ENCODE assay signal across 9 mouse cellular contexts in the genomic region with DNA sequence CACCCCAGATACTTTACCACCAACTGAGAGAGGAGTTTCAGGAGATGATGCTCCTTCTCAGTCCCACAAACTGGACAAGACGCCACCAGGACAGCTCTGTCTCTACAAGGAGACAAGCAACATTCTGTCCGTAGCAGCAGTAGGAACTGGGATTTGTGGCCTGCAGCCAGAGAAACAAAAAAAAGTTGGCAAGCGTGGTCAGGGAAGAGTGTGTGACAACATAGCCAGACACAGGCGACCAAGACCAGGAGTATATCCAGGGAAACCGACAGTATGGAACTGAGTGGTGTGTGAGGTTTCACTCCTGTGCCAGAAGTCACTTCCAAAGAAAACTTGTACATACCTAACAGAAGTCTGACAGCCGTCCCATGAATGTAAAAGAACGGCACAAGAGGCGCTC. TPM values are rescaled to one million over a fixed set of nuclear protein-coding genes. Genes with fewer than 3 reads are reported as not detected.
DNase-seq lines count a peak whose midpoint lies in the region; ATAC-seq and TF ChIP-seq lines count a peak whose summit lies in the region.
"Had no signal": no experiment of that assay in that cellular context is flagged by ENCODE, and none has a peak within 500 bp of the region (broad histone marks: within the 10 kb centered on the region; RNA-seq: fewer than 3 reads in every experiment).

No protein-coding gene starts in this region.

- H3K9me3 ChIP-seq in heart, embryonic 11.5 days (replicated peaks; ENCODE audit: control insufficient read depth, low read length), result 0 out of 2 replicates have a peak, but pooled peaks cover 3% of the 10 kb centered on the region
- H3K9me3 ChIP-seq: G1E had no signal

- DNase-seq in heart, adult 2 months, result peak; percentile 73 to 77
- DNase-seq in Muller cell, postnatal 12 days (ENCODE audit: inconsistent ontology term), result peak; percentile 26
- peak; percentile 78 for DNase-seq in gastrocnemius, adult 2 months
- DNase-seq in kidney, postnatal 4 days, result peak; percentile 74
- no peak for DNase-seq in spleen, adult 18-20 months
- no peak for DNase-seq in layer of hippocampus, adult 2 months (ENCODE audit: low spot score in 2 of 2)
- DNase-seq in thymus, adult 18-20 months, result no peak

- 38% methylated on average over 8 of the region's 8 CpGs for whole genome bisulfite sequencing in heart, adult 2 months
- whole genome bisulfite sequencing in heart, embryonic 11.5 days (ENCODE audit: insufficient replicate concordance), result 68% methylated on average over 8 of the region's 8 CpGs

- H3K9ac ChIP-seq in heart, adult 2 months (ENCODE audit: low read depth, low read length), result no peak overlapping the region
- H3K9ac ChIP-seq in heart, embryonic 11.5 days (ENCODE audit: low read depth, low read length), result no peak overlapping the region

- no peaks in the 10 kb centered on the region for H3K79me2 ChIP-seq in heart, adult 2 months (replicated peaks; ENCODE audit: control insufficient read depth, insufficient read depth, low read length)

- TF ChIP-seq CTCF in heart, adult 2 months (IDR thresholded peaks at IDR 0.05), result no peak
- TF ChIP-seq CTCF in gastrocnemius, adult 2 months (IDR thresholded peaks at IDR 0.05), result no peak
- no peak for TF ChIP-seq CTCF in layer of hippocampus, adult 2 months (conservative IDR thresholded peaks at IDR 0.05)

- intact Hi-C loops in heart, adult 2 months (cut with DNase I), result loop anchor here (5.0 kb wide), 2 partner anchors 82 to 142 kb away; a partner anchor contains a TSS
- intact Hi-C loops in gastrocnemius, adult 2 months (cut with DNase I), result no loop called here

- ATAC-seq in heart, embryonic 11.5 days (replicated peaks; ENCODE audit: insufficient number of reproducible peaks, low FRiP score, low TSS enrichment), result no peak

- H3K36me3 ChIP-seq in heart, adult 2 months (ENCODE audit: control insufficient read depth, insufficient read depth, low read length), result no peaks in the 10 kb centered on the region
- no peaks in the 10 kb centered on the region for H3K36me3 ChIP-seq in heart, embryonic 11.5 days (ENCODE audit: control insufficient read depth, insufficient read depth, low read length)
- H3K36me3 ChIP-seq: G1E had no signal

- H3K4me3 ChIP-seq in heart, adult 2 months, result no peak overlapping the region
- H3K4me3 ChIP-seq in heart, embryonic 11.5 days (ENCODE audit: low read depth, low read length), result no peak overlapping the region
- no peak overlapping the region for H3K4me3 ChIP-seq in gastrocnemius, adult 2 months
- no peak overlapping the region for H3K4me3 ChIP-seq in layer of hippocampus, adult 2 months

- no peak overlapping the region for H3K27ac ChIP-seq in heart, adult 2 months
- no peak overlapping the region for H3K27ac ChIP-seq in heart, embryonic 11.5 days (ENCODE audit: low read depth, low read length)
- H3K27ac ChIP-seq in gastrocnemius, adult 2 months, result no peak overlapping the region
- H3K27ac ChIP-seq in layer of hippocampus, adult 2 months, result no peak overlapping the region

- no peaks in the 10 kb centered on the region for H3K27me3 ChIP-seq in heart, adult 2 months (ENCODE audit: control insufficient read depth, insufficient read depth, low read length)
- no peaks in the 10 kb centered on the region for H3K27me3 ChIP-seq in heart, embryonic 11.5 days (ENCODE audit: control insufficient read depth, insufficient read depth, low read length)

- H3K4me1 ChIP-seq in heart, adult 2 months (ENCODE audit: control insufficient read depth, insufficient read depth, low read length), result peaks cover 2% of the 10 kb centered on the region; the same call in 1 of the 2 replicates
- H3K4me1 ChIP-seq in heart, embryonic 11.5 days (ENCODE audit: control insufficient read depth, insufficient read depth, low read length), result no peaks in the 10 kb centered on the region; the same call in 1 of the 2 replicates

- no peak overlapping the region for H3K4me2 ChIP-seq in heart, embryonic 11.5 days

- TF ChIP-seq POLR2A in heart, adult 2 months (IDR thresholded peaks at IDR 0.05; ENCODE audit: insufficient read depth, low read depth, low read length), result no peak

- TF ChIP-seq EP300 in heart, adult 2 months (IDR thresholded peaks at IDR 0.05; ENCODE audit: insufficient read depth, low read depth, low read length), result no peak

RNA-seq across cellular contexts. Expression of a gene that starts 14.5 kb away (rescaled TPM):
- total RNA-seq in heart, adult 2 months (2021), result 1 to 10 TPM; 3.8 to 4.5 TPM
- polyA plus RNA-seq in heart, adult 2 months (2012; rRNA removed), result 5.6 and 6.0 TPM in 2 replicates
- polyA plus RNA-seq in heart, embryonic 11.5 days (2014; fragmentation: Nextera tagmentation; extraction: Ambion mirVana), result 30.1 and 30.4 TPM in 2 replicates
- 10 to 100 TPM; 21.2 to 31.0 TPM for total RNA-seq in gastrocnemius, adult 2 months (2021)
- total RNA-seq in layer of hippocampus, adult 2 months (2021), result 10 to 100 TPM; 26.2 to 33.3 TPM
- polyA plus RNA-seq: G1E had no signal

Comparison
In these comparisons a context has a peak if more than half of its experiments do, and no peak if none do; other contexts are left out.
1. DNase-seq: peak in heart, adult 2 months (2 of 2), Muller cell, postnatal 12 days (single experiment), gastrocnemius, adult 2 months (single experiment) and kidney, postnatal 4 days (2 of 2); none in spleen, adult 18-20 months (0 of 2), layer of hippocampus, adult 2 months (0 of 2) and thymus, adult 18-20 months (0 of 2).
2. RNA of a gene that starts 14.5 kb away (total RNA-seq): 26.2 to 33.3 TPM in layer of hippocampus, adult 2 months and 21.2 to 31.0 TPM in gastrocnemius, adult 2 months; 3.8 to 4.5 TPM in heart, adult 2 months; every median in the first group is over 4 times any median in the second.